ENCODE assay signal across 8 mouse cellular contexts in the genomic region with DNA sequence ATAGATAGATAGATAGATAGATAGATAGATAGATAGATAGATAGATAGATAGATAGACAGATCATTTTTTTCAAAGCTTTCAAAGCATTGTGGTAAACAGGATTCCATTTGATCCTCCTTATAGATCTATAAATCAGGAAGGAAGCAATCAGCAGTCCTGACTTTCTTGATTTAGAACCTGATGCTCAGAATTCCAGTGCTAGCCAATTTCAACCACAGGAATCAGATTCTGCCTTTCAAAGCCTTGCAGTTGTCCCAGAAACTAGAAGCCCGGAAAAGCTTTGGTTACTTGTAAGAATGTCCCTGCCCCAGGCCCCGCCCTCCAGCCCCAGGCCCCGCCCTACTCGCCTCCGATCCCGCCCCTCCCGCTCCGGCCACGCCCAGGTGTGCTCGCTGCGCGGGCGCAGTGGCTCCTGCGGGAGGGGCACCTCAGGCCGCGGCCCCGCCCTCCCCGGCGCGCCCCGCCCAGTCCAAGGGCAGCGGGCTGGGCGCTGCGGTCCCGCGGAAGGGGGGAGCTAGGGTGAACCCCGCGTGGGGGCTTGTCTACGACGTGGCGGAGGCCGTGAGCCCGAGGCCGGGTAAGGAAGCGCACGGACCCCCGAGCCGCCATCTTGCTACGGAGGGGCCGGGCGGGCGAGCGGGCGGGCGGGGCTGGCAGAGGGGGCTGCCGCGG. TPM values are rescaled to one million over a fixed set of nuclear protein-coding genes. Genes with fewer than 3 reads are reported as not detected.
DNase-seq lines count a peak whose midpoint lies in the region; ATAC-seq lines count a peak whose summit lies in the region.

Gene Svbp (plus strand): TSS at position 398 of the 673 bp plus-strand sequence.

- H3K4me3 ChIP-seq in megakaryocyte, embryonic 14.5 days (replicated peaks) = peak within 1 kb of the TSS; percentile 93

- DNase-seq in adrenal gland, adult 18-20 months (ENCODE audit: low spot score in 2 of 2) = peak; percentile 86 to 91
- peak; percentile 90 for DNase-seq in embryo, embryonic 10.5 days (ENCODE audit: low spot score)
- DNase-seq in gastrocnemius, postnatal 14 days = peak; percentile 92
- peak; percentile 43 to 71 for DNase-seq in left cerebral cortex, adult 9 months (ENCODE audit: low spot score in 2 of 2)
- peak; percentile 77 to 80 for DNase-seq in right cerebral cortex, adult 2 months (ENCODE audit: low spot score in 2 of 2)
- peak; percentile 92 for DNase-seq in urinary bladder, postnatal 14 days (ENCODE audit: low spot score)

- H3K27me3 ChIP-seq in megakaryocyte, embryonic 14.5 days (replicated peaks) = peaks cover 17% of the 10 kb centered on the region

- no peaks in the 10 kb centered on the region for H3K9me3 ChIP-seq in megakaryocyte, embryonic 14.5 days

- peaks cover 26% of the 10 kb centered on the region for H3K4me1 ChIP-seq in megakaryocyte, embryonic 14.5 days

- peak; percentile 86 for ATAC-seq in inflammation-experienced regulatory T-cells, adult 6 months

- H3K36me3 ChIP-seq in megakaryocyte, embryonic 14.5 days (replicated peaks; ENCODE audit: low read length) = peaks cover 8% of the 10 kb centered on the region

- intact Hi-C loops in gastrocnemius, postnatal 14 days (cut with DNase I; ENCODE audit: low total_unique reads) = no loop called here

RNA-seq across cellular contexts. Expression of gene Svbp, which starts in this region (rescaled TPM):
- 10 to 100 TPM; 13.8 to 17.0 TPM for total RNA-seq in adrenal gland, adult 18-20 months (2021)
- 10 to 100 TPM; 24.7 to 26.0 TPM for total RNA-seq in gastrocnemius, postnatal 14 days (2021)
- polyA plus RNA-seq in inflammation-experienced regulatory T-cells, adult 6 months (2017; shearing (Covaris generic)) = 10 to 100 TPM; 56.5 to 71.6 (median 62.1) TPM
- 3.9 and 54.3 TPM in 2 replicates for polyA plus RNA-seq in megakaryocyte, embryonic 14.5 days (2012; ENCODE audit: insufficient read depth, low replicate concordance)

Comparison
In these comparisons a context has a peak if more than half of its experiments do, and no peak if none do; other contexts are left out.
1. Peak in every context shown above with its lines: DNase-seq, ATAC-seq and H3K4me3 ChIP-seq.